Mouse (Mus musculus) c-Kit-positive CD71-positive TER-119-negative erythroid progenitor cells, embryonic 14.5 days (primary cell): ENCODE measurements at regions not wholly inside any gene's neighbourhood (a gene's known extent, or its start where the extent isn't known, plus 50 kb on each side); places are given as distances from the start of the nearest gene placed in this dataset.
A peak's percentile ranks its signal among the peaks of the same experiment; 100 is the strongest.

Source experiments
- DNase-seq: peaks from one replicate; pipeline ENCODE4 v3.0.0-alpha.2; 2013; ENCODE audit warnings: low read depth

DNA sequence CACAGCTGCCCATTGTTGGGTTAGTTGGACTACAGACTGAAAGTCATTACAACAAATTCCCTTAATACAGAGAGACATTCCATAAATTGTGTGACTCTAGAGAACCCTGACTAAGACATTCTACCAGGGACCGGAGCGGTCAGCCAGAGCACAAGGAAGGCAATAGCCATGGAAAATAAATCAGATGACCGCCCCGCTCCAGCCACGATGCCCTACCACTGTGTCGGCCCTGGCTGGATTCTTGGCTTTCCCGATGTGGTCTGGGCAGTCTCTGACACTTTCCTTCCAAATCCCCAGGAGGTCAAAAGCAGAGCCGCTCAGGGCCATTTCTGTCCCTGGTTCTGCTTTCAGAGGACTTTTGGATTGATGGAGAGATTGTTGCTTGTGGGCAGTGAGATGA is 57.8 kb downstream of the Lsm3 start:
- no peak for DNase-seq

DNA sequence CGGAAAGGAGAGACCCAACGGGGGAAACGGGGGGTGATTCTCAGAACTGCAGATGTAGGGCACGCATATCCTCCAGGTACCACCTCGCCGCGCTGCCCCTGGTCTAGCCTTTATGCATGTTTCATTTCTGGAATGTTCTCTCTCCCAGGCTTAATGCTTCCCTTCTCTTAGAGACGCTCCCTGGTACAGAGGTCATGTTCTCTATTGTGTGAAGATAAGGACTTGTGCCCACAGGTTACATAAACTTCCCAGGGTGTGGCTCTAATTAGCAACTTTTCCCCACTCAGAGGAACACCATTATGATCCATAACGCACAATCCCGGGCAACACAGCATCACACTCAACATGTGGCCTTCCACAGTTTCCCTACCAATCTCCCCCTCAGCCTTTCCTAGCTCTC is 58.7 kb downstream of the Lsm3 start:
- no peak for DNase-seq

DNA sequence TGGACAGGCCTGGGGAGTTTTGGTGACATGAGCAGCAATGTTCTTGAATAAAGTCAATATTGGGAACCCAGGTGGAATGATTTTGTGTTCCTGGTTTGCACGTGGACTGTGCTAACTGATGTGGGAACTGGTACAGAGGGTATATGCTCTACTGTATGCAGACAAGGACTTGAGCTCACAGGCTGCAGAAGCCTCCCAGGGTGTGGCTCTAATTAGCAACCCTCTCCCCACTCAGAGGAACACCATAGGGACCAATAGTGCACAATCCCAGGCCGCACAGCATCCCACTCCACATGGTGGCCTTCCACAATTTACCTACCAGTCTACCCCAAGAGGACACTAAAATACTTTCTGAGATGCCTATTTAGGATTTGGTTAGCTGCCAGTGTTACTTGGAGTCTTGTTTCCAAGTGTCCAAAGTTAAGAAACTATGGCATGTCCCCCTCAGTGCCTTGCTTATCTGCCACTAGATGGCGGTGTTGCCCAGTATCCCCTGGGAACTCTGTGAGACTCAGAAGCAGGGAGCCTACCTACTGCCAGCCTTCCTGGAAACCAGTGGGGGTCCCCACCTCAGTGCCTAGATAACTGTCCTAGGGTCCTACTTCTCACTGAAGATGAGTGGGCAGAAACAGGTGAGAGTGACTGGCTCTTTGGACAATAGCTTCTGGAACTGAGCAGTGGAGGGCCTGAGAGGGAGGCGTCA is 60.1 kb downstream of the Lsm3 start:
- DNase-seq, result peak; percentile 49

DNA sequence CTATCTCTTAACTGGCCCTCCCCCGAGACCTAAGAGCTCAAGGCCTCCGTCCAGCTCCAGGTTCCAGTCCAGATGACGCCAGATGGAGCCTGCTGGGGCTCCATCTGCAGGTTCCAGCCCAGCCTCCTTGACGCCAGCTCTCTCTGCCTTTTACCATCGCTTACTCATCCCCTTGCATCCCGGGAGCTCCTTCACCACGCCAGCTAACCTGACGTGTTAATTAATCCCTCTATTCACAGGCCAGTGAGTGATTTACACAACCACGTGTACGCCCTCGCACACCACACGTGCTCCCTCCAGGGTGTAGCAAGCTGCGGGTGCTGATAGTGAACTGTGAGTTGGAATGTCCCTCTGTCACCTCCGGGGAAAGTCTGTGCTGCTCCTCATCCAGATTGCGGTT is 61.2 kb downstream of the Lsm3 start:
- no peak for DNase-seq

DNA sequence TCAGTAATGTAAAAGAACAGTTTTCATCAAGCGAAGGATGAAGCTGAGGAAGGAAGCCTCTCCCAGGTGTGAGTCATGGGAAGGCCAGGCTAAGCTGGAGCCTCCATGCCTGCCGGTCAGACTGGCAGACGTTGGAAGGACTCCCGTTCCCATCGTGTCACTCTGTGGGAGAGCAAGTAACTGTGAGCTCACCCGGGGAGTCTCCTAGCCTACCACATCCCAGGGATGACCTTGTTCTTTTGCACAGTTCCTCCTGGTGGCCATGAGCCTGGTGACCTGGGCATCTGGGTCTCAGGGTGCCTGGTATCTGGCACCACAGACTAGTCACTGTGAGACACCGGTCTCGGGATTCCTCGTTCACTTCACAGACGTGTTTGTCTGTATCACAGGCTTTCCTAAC is 63.9 kb downstream of the Lsm3 start:
- no peak for DNase-seq

DNA sequence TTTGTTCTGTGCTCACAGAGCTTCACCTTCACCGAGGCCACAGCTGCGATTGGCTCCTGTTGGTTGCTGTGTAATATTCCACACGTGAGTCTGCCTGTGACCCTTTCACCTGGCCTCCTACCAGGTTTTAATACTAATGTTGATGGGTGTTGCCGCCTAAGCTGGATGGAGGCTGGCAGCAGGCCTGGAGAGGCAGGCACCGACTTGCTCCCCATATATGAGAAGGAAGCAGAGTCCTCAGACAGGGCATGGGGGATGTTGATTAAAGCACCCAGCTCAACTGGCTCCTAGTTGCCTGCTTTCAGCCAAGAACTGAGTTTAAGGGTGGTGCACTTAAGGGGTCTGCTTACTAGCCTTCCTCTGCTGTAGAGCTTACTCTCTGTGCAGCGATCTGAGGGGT is 64.9 kb downstream of the Lsm3 start:
- DNase-seq, result no peak

DNA sequence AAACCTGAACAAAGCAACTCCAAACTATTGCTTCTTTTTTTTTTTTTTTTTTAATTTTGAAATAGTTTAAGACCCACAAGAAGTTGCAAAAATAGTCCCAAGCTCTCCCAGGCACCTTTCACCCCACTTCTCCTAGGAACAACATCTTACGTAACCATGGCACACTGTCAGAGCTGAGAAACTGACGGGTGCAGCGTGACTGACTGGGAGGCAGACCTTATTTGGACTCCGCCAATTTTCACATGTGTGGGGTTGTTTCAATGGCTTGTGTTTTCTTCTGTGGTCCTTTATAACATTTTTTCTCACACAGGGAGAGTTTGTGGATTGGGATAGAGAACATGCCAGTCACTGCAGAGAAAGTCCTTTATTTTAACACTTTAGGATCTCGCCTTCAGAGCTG is 66.6 kb downstream of the Lsm3 start:
- DNase-seq, result no peak

DNA sequence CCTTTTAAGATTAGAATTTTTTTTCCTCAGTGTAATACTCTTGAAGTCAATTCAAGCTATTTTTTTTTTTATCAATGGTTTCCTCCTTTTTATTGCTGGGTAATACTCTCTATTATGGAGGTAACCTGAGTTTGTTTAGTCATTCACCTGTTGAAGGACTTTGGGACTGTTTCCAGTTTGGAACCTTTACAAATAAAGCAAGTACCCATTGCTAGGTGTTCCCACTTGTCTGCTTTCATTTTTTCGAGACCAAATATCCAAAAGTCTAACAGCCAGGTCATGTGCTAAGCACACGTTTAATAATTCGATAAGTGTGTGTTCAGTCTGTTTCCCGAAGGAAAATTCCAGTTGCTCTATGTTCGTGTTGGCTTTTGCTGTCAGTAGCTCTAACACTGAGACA is 67.6 kb downstream of the Lsm3 start:
- DNase-seq, result no peak

DNA sequence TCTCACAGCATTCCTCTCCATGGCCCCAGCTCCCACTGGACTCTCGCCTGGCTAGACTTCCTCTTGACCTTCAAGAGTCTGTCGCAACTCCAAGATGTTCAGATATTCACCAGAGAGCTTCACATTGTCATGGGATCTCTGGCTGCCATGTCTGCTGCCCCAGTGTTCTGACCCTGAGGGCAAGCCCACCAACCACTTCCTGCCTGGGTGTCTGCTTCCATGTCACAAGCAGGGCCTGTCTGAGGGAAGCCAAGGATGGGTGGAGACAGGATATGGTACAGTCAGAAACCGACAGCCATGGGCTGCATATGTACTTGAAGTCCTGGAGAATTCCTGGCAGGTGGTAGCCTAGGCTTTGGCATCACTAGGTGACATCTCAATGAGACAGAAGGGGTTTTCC is 69.8 kb downstream of the Lsm3 start:
- no peak for DNase-seq

DNA sequence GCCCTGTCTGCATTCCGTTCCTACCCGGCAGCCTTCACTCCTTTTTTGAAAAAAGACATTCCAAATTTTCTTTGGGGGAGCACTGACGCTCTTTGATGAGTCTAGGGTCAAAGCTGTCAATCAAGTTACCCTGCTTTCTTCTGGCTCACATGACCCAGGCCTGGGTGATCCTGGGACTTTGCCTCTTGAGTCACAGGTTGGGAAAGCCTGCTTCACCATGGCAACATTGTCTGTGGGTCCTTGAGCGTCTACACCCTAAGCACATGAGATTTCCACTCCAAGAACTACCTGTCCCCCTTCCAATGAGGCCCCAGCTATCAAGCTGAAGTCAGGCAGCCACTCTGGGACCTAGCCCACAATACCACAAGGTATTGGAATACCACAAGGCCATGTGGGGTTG is 73.5 kb downstream of the Lsm3 start:
- DNase-seq, result no peak

DNA sequence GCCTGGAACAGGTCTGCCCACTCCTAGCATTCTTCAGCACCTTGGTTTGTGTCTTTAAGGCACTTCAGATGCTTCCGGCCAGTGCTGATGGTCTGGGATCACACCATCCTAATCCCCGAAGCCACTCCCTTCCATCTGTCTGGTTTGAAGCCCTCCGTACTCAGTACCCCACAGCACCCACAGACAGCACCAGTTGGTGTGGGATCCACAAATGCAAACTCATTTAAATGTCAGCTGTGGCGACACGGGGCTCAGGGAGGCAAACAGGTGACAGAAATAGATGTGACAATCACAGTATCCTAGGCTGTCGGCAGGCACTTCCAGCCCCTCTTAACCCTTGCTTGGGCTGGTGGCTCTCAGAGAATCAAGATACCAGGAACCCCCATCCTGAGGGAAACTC is 74.7 kb downstream of the Lsm3 start:
- DNase-seq, result no peak

DNA sequence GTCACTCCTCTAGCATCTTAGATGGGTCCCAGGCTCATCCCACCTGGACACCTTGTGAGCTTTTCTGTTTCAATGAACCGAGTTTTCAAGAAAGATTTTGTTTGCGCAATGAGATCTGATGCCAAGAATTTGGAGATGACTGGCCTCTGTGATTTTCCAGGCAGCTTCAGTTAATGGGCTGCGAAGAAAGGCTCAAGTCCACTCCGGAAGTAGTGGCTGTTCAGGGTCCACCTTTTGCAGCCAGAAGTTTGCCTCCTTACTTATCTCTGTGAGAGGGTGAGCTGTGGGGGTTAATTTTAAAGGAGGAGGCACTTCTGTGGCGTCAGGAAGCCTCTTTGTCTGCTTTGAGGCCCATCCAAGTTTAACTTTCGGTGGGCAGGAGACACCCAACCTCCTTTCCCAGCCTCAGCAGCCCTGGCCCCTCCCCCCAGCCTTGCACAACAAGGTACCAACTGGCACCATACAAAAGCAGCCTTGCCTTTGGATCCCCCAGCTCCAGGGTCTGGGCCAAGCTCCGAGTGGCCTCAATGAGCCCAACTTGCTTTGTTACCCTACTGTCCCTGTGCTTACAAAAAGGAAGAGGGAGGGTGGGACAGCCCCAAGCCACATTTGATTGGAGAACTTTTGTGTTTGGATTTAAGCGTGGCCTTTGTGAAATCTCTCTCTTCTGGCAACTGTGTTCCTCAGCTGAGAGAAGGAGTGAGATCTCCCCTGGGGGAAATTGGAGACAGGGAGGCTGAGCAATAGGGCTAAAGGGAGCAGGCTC is 75.3 kb downstream of the Lsm3 start:
- DNase-seq, result no peak

DNA sequence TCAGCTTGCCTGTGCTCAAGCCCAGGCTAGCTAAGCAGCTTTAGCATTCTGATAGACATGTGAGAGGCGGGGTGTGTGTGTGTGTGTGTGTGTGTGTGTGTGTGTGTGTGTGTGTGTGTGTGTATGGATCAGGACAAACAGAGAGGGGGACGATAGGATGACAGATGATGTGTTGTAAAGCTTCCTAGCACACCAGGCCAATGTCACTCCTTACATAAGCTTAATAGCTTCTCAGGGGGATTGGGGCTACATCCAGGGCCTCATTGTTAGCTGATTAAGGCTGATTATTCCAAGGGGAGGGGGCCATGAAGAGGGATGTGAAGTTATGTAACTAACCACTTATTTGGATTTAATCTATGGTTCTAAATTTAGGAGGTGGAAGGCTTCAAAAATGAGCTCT is 76.9 kb downstream of the Lsm3 start:
- DNase-seq, result no peak

DNA sequence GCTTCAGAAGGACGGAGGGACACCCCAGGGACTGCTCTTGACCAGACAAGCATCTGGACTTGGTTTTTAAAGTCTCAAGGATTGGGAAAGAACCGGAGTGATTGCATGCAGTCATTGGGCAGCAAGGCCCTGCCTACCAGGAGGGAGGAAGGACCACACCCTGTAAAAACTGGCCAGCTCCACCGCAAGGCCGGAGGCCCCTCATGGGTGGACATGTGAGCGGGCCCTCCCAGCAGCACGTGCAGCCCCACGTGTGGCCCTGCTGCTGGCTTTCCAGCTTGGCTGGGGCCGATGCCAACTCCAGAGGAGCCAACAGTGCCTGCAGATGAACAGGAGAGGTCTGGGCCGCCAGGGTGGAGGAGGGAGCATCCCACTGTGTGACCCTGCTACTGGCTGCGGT is 83.2 kb downstream of the Lsm3 start:
- DNase-seq, result no peak

DNA sequence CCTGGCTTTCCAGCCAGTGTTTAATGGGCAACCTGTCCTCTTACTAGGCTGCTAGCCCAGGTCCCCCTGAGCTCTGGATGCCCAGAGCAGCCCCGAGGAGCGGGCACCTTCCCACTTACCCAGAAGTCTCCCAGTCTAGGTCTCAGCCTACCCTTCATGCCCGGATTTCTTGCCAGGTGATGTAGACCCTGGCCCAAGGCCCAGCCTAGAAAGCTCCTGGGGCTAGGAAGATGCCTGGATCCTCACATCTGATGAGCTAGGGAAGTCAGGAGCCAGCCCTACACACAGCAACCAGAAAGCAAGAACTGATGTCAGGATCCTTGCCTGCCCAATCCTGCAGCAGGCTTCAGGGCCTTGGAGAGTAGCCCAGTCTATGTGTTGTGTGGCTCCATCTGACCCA is 83.7 kb upstream of the Slc6a6 start:
- DNase-seq, result no peak

DNA sequence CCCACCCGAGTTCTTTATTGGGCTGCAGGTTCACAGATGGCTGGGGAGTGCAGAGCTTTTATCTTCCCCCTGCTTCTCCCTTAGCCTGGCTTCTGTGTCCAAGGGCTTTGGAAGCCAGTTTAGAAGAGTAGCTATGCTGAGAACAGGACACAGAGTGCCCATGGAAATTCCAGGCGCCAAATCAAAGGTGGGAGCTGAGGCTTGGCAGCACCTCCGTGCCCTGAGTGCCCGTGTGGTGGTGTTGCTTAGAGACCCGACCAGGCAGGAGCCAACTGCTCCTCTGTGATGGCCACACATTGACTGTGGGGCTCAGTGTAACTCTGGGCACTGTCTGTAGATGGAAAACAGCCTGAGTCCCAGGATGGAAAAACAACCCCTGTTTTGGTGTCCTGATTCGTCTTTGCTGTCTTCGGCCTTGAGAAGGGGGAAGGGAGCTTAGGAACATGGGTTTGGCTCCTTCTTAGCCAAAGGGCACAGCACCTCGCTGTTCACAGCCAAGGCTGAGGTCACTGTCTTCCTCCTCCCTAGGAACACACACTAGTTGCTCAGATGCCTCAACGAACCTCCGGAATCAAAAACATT is 77.1 kb upstream of the Slc6a6 start:
- no peak for DNase-seq

DNA sequence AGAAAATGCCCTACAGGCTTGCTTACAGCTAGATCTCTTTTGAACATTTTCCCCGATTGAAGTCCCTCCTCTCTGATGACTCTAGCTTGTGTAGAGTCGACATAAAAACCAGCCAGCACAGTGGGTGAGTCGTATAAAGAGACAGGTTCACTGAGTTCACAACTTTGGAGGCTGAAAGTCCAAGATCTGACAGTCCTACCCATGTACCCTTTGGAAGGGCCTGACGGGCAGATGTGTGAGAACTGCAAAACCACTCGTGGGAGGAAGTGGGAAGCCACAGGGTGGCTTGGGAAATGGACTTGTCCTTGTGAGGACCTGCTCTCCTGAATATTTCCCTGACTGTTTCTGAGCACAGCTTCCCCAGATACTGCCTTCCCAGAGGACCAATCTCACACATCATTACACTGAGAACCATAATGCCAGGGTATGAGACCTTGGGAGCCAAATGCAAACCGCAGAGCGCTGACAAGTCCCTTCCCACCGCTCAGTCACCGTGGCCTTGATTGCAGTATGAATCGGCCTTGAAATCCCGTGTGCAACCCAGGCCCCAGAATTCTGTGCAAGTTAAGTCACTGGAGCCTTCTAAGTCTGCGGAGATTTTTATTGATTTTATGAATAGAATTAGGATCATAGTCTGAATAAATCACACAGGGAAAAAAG is 76.1 kb upstream of the Slc6a6 start:
- no peak for DNase-seq

DNA sequence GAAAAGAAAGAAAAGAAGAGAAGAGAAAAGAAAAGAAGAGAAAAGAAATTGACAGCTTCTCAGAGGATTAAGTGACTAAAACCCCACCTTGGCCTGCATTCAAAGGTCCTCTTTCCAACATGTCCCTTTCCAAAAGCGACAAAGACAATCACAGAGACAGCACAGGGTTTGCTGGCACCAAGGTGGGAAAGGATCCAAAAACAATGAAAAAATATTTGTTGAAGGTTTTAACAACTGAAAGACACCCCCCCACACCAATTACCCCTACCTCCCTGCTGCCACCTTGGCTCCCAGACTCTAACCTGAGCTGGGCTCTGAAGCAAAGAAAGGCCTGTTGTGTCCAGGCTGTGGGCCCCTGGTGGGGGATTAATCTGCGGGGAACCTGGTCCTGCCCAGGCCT is 74.2 kb upstream of the Slc6a6 start:
- no peak for DNase-seq

DNA sequence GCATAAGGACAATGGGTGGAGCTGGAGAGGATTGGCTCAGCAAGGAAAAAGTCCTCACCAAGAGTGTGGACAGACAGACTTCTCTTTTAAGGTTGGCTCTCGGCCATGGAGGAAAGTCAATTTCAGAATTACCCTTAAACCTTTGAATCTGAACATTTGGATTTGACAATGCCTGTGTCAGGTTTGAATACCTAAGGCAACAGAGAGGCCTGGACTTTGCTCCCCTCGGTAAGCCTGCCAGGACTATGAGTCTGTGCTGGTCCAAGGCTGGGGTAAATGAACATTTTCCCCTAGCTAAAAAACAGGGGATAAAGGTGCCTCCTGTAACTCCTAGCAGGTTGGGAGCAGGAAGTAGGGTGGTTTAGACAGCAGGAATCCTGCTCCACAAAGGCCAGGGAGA is 68.8 kb upstream of the Slc6a6 start:
- no peak for DNase-seq

DNA sequence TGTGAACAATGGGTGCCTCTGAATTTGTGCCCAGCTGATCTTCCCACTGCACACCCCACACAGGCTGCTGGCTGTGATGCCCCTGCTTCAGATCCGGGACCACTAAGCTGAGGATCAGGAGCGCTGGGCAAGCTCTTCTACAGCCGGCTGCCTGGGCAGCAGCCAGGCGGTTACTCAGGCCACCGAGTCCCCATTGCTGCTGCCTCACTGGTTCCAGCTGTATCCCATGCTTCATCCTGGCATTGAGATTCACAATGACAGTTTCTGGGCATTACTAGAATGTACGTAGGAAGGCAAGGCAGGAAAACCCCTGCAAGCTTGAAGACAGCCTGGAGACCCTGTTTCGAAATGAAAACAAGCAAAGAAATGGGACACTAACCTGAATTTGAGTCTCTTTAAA is 67.3 kb upstream of the Slc6a6 start:
- DNase-seq, result no peak

DNA sequence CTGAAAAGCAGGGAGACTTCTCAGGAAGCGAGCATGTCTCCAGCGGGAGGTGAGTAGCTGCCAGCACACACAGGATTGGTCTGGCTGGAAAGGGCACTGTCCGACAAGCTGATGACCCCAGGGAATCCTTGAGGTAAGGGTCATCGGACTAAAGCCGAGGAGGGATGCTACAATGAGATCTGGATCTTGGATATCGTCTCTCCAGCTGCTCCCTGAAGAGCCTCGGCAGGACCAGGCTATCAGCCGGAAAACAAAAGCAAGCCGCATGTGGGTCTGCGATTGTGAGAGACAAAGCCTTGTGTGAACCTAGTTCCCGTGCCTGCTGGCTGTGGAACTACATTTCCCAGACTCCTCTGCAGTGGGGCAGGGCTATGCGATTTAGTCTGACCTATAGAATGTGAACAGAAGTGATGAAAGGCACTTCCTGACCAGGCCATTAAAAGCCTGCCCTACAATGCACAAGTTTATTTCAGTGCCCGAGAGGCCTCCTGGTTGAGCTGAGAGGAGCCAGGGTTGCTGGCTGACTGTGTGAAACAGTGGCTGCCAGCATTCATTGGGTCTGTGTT is 66.7 kb upstream of the Slc6a6 start:
- peak; percentile 44 for DNase-seq

DNA sequence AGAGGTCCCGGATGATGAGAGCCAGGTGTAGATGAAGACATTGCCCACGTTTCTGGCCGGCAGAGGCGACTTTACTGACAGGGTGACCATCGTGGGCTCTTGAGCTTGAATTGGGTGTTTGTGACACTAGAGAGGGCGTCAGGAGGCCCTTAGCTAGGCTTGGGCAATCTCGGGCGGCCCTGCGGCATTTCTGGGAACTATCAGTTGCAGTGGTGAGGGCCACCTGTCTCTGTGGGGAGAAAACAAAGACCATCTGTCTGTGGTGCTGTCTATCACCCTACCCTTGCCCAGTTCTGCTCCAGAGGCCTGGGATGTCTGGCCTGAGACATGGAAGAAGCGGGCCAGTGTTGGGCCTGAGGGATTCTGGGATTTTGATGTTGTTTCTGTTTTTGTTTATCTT is 66.2 kb upstream of the Slc6a6 start:
- peak; percentile 15 for DNase-seq

DNA sequence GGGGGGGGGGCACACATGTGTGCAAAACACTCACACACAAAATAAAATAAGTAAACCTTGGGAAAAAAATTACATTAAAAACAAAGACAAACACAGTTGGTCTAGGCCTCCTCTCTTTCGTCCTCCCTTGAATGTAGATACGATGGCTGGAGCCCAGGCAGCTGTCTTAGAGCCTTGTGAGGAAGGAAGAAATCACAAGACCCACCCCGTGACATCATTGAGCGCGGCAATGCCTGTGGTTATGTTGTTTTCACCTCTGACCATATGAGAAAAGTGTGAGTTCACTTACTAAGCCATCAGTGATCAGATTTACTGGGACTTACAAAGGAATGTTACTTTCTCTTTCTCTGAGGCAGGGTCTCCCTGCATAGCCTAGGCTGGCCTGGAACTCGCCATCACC is 64.8 kb upstream of the Slc6a6 start:
- no peak for DNase-seq
